Comparison of ENCODE assay signal across 23 mouse cellular contexts in genomic region chr8:4162786-4163185, GRCm38 (mm10). TPM values are rescaled to one million over a fixed set of nuclear protein-coding genes. Genes with fewer than 3 reads are reported as not detected.
DNase-seq lines count a peak whose midpoint lies in the region.
"Had no signal": no experiment of that assay in that cellular context is flagged by ENCODE, and none has a peak within 500 bp of the region (broad histone marks: within the 10 kb centered on the region; RNA-seq: fewer than 3 reads in every experiment).

No protein-coding gene starts in this region.

- peak; percentile 8 to 51 for DNase-seq in spleen, postnatal 4 days (ENCODE audit: low spot score in 2 of 2)
- DNase-seq in spleen, postnatal 10 days (ENCODE audit: low spot score in 2 of 2) = no peak
- peak; percentile 83 for DNase-seq in thymus, postnatal 0 days (ENCODE audit: low spot score)
- peak; percentile 49 to 70 for DNase-seq in thymus, postnatal 36 days
- DNase-seq in left cerebral cortex, adult 8-10 months (ENCODE audit: low spot score in 2 of 2) = no peak
- DNase-seq in gastrocnemius, postnatal 10 days = no peak
- no peak for DNase-seq in kidney, postnatal 36 days
- DNase-seq: adrenal gland, adult 8-10 months; adrenal gland, postnatal 36 days; cerebellum, adult 2 months; cerebellum, postnatal 10 days; heart, adult 18-20 months; heart, postnatal 14 days had no signal

RNA-seq across cellular contexts. Expression of gene Evi5l, which starts 3.6 kb away (rescaled TPM):
- polyA plus RNA-seq in thymus, postnatal 0 days (2015; fragmentation: Nextera tagmentation; extraction: Ambion mirVana) = 18.1 and 22.5 TPM in 2 replicates
- total RNA-seq in left cerebral cortex, adult 8-10 months (2022) = 100 to 1,000 TPM; 100 to 112 (median 107) TPM
- 10 to 100 TPM; 15.5 to 20.5 TPM for total RNA-seq in gastrocnemius, postnatal 10 days (2021)

RNA-seq across cellular contexts. Expression of gene Cd209g, which starts 28.9 kb away (rescaled TPM):
- 0.12 TPM in 1 of 2 replicates, not detected in the other for polyA plus RNA-seq in thymus, postnatal 0 days (2015; fragmentation: Nextera tagmentation; extraction: Ambion mirVana)
- under 1 TPM in 2 of 4 experiments, not detected in 2; 0.15 to 0.32 TPM for total RNA-seq in left cerebral cortex, adult 8-10 months (2022)
- total RNA-seq in gastrocnemius, postnatal 10 days (2021) = under 1 TPM; 0.31 to 0.45 TPM
- total RNA-seq: heart, postnatal 14 days had no signal
- polyA plus RNA-seq: C2C12; embryonic facial prominence, embryonic 12.5 days; forebrain, embryonic 11.5 days; forebrain, embryonic 15.5 days; heart, embryonic 14.5 days; hindbrain, embryonic 10.5 days; hindbrain, embryonic 14.5 days; Patski had no signal

RNA-seq across cellular contexts. Expression of gene Prr36, which starts 54.5 kb away (rescaled TPM):
- 0.42 and 0.46 TPM in 2 replicates for polyA plus RNA-seq in thymus, postnatal 0 days (2015; fragmentation: Nextera tagmentation; extraction: Ambion mirVana)
- total RNA-seq in left cerebral cortex, adult 8-10 months (2022) = 10 to 100 TPM; 34.4 to 40.8 (median 36.8) TPM
- total RNA-seq in gastrocnemius, postnatal 10 days (2021) = under 1 TPM; 0.16 to 0.21 TPM
- total RNA-seq: gastrocnemius, adult 8-10 months had no signal

RNA-seq across cellular contexts. Expression of gene Cd209f, which starts 57.2 kb away (rescaled TPM):
- polyA plus RNA-seq in thymus, postnatal 0 days (2015; fragmentation: Nextera tagmentation; extraction: Ambion mirVana) = 0.45 and 0.83 TPM in 2 replicates
- total RNA-seq in left cerebral cortex, adult 8-10 months (2022) = under 1 TPM; 0.51 to 0.66 (median 0.62) TPM
- total RNA-seq in gastrocnemius, postnatal 10 days (2021) = 1 to 10 TPM; 1.7 to 3.4 TPM
- polyA plus RNA-seq: C2C12; embryonic facial prominence, embryonic 12.5 days; forebrain, embryonic 11.5 days; forebrain, embryonic 15.5 days; heart, embryonic 10.5 days; heart, embryonic 14.5 days; hindbrain, embryonic 10.5 days; Patski had no signal

Comparison
In these comparisons a context has a peak if more than half of its experiments do, and no peak if none do; other contexts are left out.
1. DNase-seq: peak in spleen, postnatal 4 days (2 of 2), thymus, postnatal 0 days (single experiment) and thymus, postnatal 36 days (2 of 2); none in spleen, postnatal 10 days (0 of 2), left cerebral cortex, adult 8-10 months (0 of 2), gastrocnemius, postnatal 10 days (single experiment) and kidney, postnatal 36 days (0 of 2).
2. RNA of gene Evi5l, which starts 3.6 kb away (total RNA-seq): 100 to 112 TPM in left cerebral cortex, adult 8-10 months; 15.5 to 20.5 TPM in gastrocnemius, postnatal 10 days; every median in the first group is over 4 times any median in the second.
3. RNA of gene Prr36, which starts 54.5 kb away (total RNA-seq): 34.4 to 40.8 TPM in left cerebral cortex, adult 8-10 months; 0.16 to 0.21 TPM in gastrocnemius, postnatal 10 days; every median in the first group is over 10 times any median in the second.